Comparison of ENCODE assay signal across 8 mouse cellular contexts in the genomic region with DNA sequence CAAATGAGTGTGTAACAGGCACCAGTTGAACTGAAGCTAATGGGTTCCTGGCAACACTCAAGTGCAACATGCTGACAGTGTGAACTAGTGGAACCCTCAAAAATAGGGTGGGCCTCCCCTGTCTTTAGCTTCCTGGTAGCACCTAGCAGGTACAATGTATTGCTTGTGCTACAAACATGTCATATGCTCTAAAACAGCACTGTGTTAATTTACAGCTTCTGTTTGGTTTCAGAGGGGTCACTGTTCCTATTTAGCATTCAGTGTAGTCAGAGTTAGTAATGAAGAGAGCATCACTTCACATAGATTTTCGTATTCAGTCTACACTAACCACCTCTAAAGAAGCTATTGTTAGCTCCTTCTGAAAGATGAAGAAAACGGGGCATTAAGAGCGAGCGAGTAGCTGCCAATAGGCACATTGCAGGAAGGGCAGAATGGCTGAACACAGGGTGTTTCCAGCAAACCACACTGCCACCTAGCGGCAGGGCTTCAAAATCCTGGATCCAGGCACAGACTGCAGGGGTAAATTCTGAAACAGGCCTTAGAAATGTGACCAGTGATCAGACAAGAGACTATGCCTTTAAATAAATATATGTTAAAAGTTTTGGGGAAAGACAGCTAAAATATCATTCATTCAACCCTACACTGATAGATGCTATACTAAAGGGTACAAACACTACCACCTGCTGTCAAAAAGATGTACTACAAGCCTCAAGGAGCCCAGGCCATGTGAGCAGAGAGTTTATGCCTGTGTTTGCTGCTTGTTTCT. TPM values are rescaled to one million over a fixed set of nuclear protein-coding genes. Genes with fewer than 3 reads are reported as not detected.
A peak's percentile ranks its signal among the peaks of the same experiment; 100 is the strongest.
DNase-seq lines count a peak whose midpoint lies in the region; ATAC-seq and TF ChIP-seq lines count a peak whose summit lies in the region.

No protein-coding gene starts in this region.

- POLR2A ChIA-PET in Patski (lab: Charles Lee): interaction anchor here (1.0 kb wide), 1 partner anchor 128 kb away, joined by 3 read pairs; no protein-coding TSS in a partner anchor

- H3K4me3 ChIP-seq in hindbrain, embryonic 16.5 days (ENCODE audit: low read length): no peak overlapping the region

- no peaks in the 10 kb centered on the region for H3K9me3 ChIP-seq in hindbrain, embryonic 16.5 days (ENCODE audit: control insufficient read depth, low read length)

- no peaks in the 10 kb centered on the region for H3K4me1 ChIP-seq in hindbrain, embryonic 16.5 days (ENCODE audit: control insufficient read depth, insufficient read depth, low read depth, low read length)

- no peak overlapping the region for H3K9ac ChIP-seq in hindbrain, embryonic 16.5 days (ENCODE audit: low read depth, low read length)

- no peak overlapping the region; the same call in 1 of the 2 replicates for H3K4me2 ChIP-seq in hindbrain, embryonic 16.5 days (ENCODE audit: low read length)

- in situ Hi-C loops in Patski (cut with MboI; ENCODE audit: low pct_unique_long_range_greater_than_20kb): loop anchor here (25.0 kb wide), 1 partner anchor 1001 kb away; no protein-coding TSS in a partner anchor

- no peaks in the 10 kb centered on the region for H3K36me3 ChIP-seq in hindbrain, embryonic 16.5 days (ENCODE audit: control insufficient read depth, insufficient read depth, low read length)

- peak; percentile 24 for DNase-seq in Patski (ENCODE audit: low read depth, low spot score)
- peak; percentile 78 to 87 for DNase-seq in cerebellum, postnatal 14 days
- peak; percentile 70 to 74 for DNase-seq in frontal cortex, postnatal 25 days (ENCODE audit: low spot score in 2 of 2)
- DNase-seq in left cerebral cortex, adult 11 months (ENCODE audit: low spot score): peak; percentile 59
- peak; percentile 69 to 85 for DNase-seq in lung, postnatal 4 days
- DNase-seq in retina, postnatal 7 days (ENCODE audit: low read depth, low spot score): peak; percentile 65
- DNase-seq in urinary bladder, adult 18-20 months (ENCODE audit: low spot score in 2 of 2): peak; percentile 61 to 71

- 4% methylated on average over 5 of the region's 5 CpGs for WGBS in hindbrain, embryonic 16.5 days

- TF ChIP-seq CTCF in Patski (IDR thresholded peaks at IDR 0.05): peak; percentile 99

- ATAC-seq in Patski: peak; percentile 59
- peak; percentile 87 for ATAC-seq in hindbrain, embryonic 16.5 days

- peaks cover 42% of the 10 kb centered on the region for H3K27me3 ChIP-seq in Patski
- no peaks in the 10 kb centered on the region for H3K27me3 ChIP-seq in hindbrain, embryonic 16.5 days (replicated peaks; ENCODE audit: control insufficient read depth, insufficient read depth, low read length)

- CTCF ChIA-PET in Patski (lab: Charles Lee): interaction anchor here (0.7 to 3.4 kb wide), 28 partner anchors 8 to 987 kb away, joined by 3 to 12 read pairs (median 4); partner anchors contain the start of genes BC055324, F5, Mettl18 and Sell

- H3K27ac ChIP-seq in hindbrain, embryonic 16.5 days (ENCODE audit: low read depth, low read length): no peak overlapping the region

RNA-seq across cellular contexts. Expression of gene F5, which starts 13.1 kb away (rescaled TPM):
- 0.74 TPM for polyA plus RNA-seq in Patski (2021)
- polyA plus RNA-seq in hindbrain, embryonic 16.5 days (2015; fragmentation: Nextera tagmentation; extraction: Ambion mirVana): 0.09 and 0.21 TPM in 2 replicates

RNA-seq across cellular contexts. Expression of gene Selp, which starts 23.5 kb away (rescaled TPM):
- 0.05 TPM for polyA plus RNA-seq in Patski (2021)
- not detected in 2 replicates for polyA plus RNA-seq in hindbrain, embryonic 16.5 days (2015; fragmentation: Nextera tagmentation; extraction: Ambion mirVana)

Comparison
In these comparisons a context has a peak if more than half of its experiments do, and no peak if none do; other contexts are left out.
1. DNase-seq: peak in every context shown above with its lines; median percentile 82 in cerebellum, postnatal 14 days; 77 in lung, postnatal 4 days; 72 in frontal cortex, postnatal 25 days; 66 in urinary bladder, adult 18-20 months; 65 in retina, postnatal 7 days; 59 in left cerebral cortex, adult 11 months; 24 in Patski.